Mouse (Mus musculus) neural tube, embryonic 15.5 days (tissue): ENCODE data around the gene Eif4e2. TPM values are rescaled to one million over a fixed set of nuclear protein-coding genes. Genes with fewer than 3 reads are reported as not detected.
A peak's percentile ranks its signal among the peaks of the same experiment; 100 is the strongest.

Source experiments
- ATAC-seq: fragments of 200-750 bp; cut with Nextera tagmentation; 2 replicates; pipeline ENCODE4 v1.8.0; 2017; ENCODE audit warnings: mild to moderate bottlenecking, moderate TSS enrichment, moderate library complexity; ENCODE audit not compliant: low FRiP score
- H3K27ac ChIP-seq: fragments of 300-500 bp; sonication (generic); replicated peaks from 2 replicates; pipeline ENCODE4 v1.5.1; 2015; ENCODE audit warnings: mild to moderate bottlenecking, inconsistent platforms
- H3K27me3 ChIP-seq: fragments of 300-500 bp; sonication (generic); replicated peaks from 2 replicates; pipeline ENCODE4 v1.6.1; 2015; ENCODE audit warnings: inconsistent platforms
- H3K36me3 ChIP-seq: fragments of 300-500 bp; sonication (generic); 2 replicates; pipeline ENCODE4 v1.6.1; 2015; ENCODE audit warnings: inconsistent platforms
- H3K4me1 ChIP-seq: fragments of 300-500 bp; sonication (generic); 2 replicates; pipeline ENCODE4 v1.6.1; 2015; ENCODE audit warnings: inconsistent platforms
- H3K4me2 ChIP-seq: fragments of 300-500 bp; sonication (generic); 2 replicates; pipeline ENCODE4 v1.6.1; 2015; ENCODE audit warnings: inconsistent platforms, mild to moderate bottlenecking, moderate library complexity
- H3K4me3 ChIP-seq: fragments of 300-500 bp; sonication (generic); replicated peaks from 2 replicates; pipeline ENCODE4 v1.5.1; 2015; ENCODE audit warnings: mild to moderate bottlenecking, inconsistent platforms
- H3K9ac ChIP-seq: fragments of 300-500 bp; sonication (generic); replicated peaks from 2 replicates; pipeline ENCODE4 v1.6.1; 2015; ENCODE audit warnings: mild to moderate bottlenecking, inconsistent platforms
- H3K9me3 ChIP-seq: fragments of 300-500 bp; sonication (generic); replicated peaks from 2 replicates; pipeline ENCODE4 v1.6.1; 2016; ENCODE audit warnings: inconsistent platforms
- WGBS: fragments of 180-500 bp; shearing (Covaris S2); methylation state at CpG from one replicate; pipeline ENCODE4 v1.1.7; 2015; ENCODE audit warnings: mixed read lengths; 5-methylcytosine and 5-hydroxymethylcytosine counted together
- polyA plus RNA-seq: library from polyadenylated mRNA; unstranded; fragments of >200 nt; fragmentation: Nextera tagmentation; extraction: Ambion mirVana; gene quantifications from 2 replicates; pipeline ENCODE4 v1.2.1, GENCODE M21; 2015

Gene Eif4e2
- polyA plus RNA-seq, 1 experiment from 2014 or later: 93.4 TPM

DNA sequence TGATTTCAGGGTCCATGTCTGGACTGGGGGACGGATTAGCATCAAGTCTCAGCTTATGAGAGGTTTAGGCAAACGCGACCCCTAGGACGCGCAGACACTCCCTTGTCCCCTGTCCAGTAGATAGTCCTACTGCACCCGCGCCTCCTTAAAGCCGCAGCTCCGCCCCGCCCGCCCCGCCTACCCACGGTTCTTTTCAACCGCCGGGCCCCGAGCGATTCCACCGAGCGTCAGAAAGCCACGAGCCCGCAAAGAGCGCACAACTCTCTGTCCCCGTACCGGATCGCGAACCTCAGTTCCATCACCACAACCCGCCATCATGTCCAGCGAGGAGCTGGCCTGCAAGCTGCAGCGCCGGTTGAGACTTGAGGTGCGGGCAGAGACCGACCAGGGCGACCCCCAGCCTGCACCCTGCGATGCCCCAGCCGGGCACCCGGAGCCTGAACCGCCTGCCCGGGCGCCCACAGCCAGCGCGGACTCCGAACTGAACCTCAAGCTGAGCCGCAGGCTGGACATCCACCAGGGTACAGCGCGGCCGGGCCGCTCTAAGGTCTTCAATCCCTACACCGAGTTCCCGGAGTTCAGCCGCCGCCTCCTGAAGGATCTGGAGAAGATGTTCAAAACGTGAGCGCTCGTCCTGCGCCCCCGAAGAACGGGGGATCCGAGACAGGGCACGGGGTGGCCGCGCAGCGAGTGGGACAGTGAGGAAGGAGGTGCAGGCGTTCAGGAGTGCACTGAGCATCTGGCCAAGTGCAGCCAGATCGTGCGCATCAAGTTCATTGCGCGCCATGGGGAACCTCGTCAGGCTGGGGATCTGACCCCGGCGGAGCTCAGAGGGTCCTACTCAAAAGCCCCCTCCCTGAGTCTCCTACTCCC lies 50.7 kb downstream of the Eif4e2 start, which contains the start of gene Efhd1:
Gene Efhd1, plus strand, starts transcription at position 230 of the 873 bp plus-strand sequence.
- H3K4me3 ChIP-seq: peak within 1 kb of the TSS; percentile 48
- no peak within 1 kb of the TSS for H3K27ac ChIP-seq
- peaks cover 30% of the 10 kb centered on the region for H3K4me1 ChIP-seq
- H3K36me3 ChIP-seq: no peaks in the 10 kb centered on the region
- ATAC-seq: peak; percentile 44
- peak within 1 kb of the TSS; percentile 51 for H3K9ac ChIP-seq
- H3K9me3 ChIP-seq: no peaks in the 10 kb centered on the region
- peaks cover 59% of the 10 kb centered on the region for H3K27me3 ChIP-seq
- WGBS: under 1% methylated on average over 70 of the region's 70 CpGs
- peak within 1 kb of the TSS; percentile 99 for H3K4me2 ChIP-seq

DNA sequence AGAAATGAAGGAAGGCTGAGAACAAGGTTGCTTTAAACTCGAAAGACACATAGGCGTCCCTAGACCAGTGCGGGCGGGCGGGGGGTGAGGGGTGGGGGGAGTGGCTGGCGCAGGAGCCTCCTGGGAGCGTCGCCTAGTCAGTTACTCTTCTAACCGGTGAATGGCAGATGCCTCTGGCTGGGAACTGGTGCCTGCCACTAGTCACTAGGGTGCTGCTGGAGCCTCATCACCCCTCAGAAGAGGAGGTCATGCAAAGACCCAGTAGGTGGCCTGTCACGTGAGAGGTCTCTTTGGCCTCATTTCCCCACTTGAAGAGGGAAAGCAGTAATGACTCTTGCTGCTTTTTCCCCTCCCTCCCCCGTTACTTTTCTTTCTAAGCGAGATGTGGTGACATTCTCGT lies 51.5 kb downstream of the Eif4e2 start:
- Histone ChIP-seq H3K27ac (no peak overlapping the region), H3K9me3 (no peaks in the 10 kb centered on the region), H3K4me1 (peaks cover 31% of the 10 kb centered on the region), H3K4me2 (peak overlapping the region; percentile 99), H3K36me3 (no peaks in the 10 kb centered on the region), H3K4me3 (peak overlapping the region; percentile 48), H3K27me3 (peaks cover 59% of the 10 kb centered on the region), H3K9ac (peak overlapping the region; percentile 51; the same call in 1 of the 2 replicates)
- WGBS: 2% methylated on average over 13 of the region's 13 CpGs
- ATAC-seq: peak; percentile 33; the same call in 1 of the 2 replicates

DNA sequence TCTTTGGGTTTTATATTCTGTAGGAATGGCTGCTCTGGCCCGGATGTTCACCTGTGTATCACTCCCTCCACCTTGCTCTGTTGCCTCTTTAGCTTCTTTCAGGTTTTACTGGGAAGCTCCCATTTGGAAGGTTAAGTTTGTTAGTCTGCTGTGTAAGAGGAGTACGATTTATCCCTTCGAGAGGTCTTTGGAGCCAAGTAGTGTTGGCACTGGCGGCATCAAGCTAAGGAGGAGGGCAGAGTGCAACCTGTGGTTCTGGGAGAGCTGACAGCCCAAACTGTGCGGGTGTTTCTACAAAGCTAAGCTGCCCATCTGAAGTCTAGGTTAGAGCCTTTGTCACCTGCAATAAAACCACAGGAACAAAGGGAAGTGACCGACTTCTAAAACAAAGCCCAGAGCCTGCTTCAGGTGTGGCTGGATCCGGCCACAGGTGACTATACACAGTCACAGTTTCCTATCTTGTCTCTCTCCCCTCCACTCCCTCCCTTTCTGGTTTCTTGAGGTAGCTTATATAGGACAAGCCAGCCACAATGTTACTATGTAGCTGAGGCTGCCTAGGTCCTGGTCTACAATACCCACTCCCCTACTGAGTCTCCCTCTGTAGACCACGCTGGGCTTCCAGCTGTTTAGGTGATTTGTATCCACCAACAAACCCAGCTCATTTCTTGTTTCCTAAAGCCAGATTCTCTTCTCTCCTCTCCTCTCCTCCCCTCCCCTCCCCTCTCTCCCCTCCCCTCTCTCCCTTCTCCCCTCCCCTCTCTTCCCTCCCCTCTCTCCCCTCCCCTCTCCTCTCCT lies 52.8 kb downstream of the Eif4e2 start:
- peaks cover 59% of the 10 kb centered on the region for H3K27me3 ChIP-seq
- H3K4me3 ChIP-seq: no peak overlapping the region
- H3K4me2 ChIP-seq: no peak overlapping the region
- H3K9ac ChIP-seq: no peak overlapping the region
- ATAC-seq: no peak
- H3K9me3 ChIP-seq: no peaks in the 10 kb centered on the region
- no peak overlapping the region for H3K27ac ChIP-seq
- H3K4me1 ChIP-seq: peaks cover 40% of the 10 kb centered on the region
- 12% methylated on average over 8 of the region's 8 CpGs for WGBS
- no peaks in the 10 kb centered on the region for H3K36me3 ChIP-seq

DNA sequence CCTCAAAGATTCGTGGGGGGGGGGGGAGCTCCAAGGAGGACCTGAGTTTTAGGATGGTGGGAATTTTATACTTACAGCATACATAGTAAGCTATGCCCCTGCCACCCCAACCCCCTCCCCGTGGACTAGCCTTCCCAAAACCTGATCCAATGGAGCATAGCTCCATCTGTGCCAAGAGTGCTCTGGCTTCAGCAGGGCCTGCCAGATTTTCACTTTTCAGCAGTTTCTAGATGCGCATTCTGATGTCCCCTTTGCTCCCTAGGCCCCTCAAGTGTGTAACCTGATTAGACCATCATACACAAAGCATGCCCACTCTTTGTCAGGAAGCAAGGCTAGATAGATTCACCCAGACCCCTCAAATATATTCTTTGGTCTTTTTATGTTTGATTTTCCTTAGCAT lies 56.5 kb downstream of the Eif4e2 start:
- no peaks in the 10 kb centered on the region for H3K36me3 ChIP-seq
- no peak overlapping the region for H3K9ac ChIP-seq
- no peak overlapping the region for H3K4me2 ChIP-seq
- H3K4me1 ChIP-seq: peaks cover 22% of the 10 kb centered on the region
- 28% methylated on average over 3 of the region's 3 CpGs for WGBS
- no peaks in the 10 kb centered on the region for H3K9me3 ChIP-seq
- H3K27me3 ChIP-seq: peaks cover 23% of the 10 kb centered on the region
- H3K4me3 ChIP-seq: no peak overlapping the region
- ATAC-seq: no peak
- no peak overlapping the region; the same call in 1 of the 2 replicates for H3K27ac ChIP-seq

DNA sequence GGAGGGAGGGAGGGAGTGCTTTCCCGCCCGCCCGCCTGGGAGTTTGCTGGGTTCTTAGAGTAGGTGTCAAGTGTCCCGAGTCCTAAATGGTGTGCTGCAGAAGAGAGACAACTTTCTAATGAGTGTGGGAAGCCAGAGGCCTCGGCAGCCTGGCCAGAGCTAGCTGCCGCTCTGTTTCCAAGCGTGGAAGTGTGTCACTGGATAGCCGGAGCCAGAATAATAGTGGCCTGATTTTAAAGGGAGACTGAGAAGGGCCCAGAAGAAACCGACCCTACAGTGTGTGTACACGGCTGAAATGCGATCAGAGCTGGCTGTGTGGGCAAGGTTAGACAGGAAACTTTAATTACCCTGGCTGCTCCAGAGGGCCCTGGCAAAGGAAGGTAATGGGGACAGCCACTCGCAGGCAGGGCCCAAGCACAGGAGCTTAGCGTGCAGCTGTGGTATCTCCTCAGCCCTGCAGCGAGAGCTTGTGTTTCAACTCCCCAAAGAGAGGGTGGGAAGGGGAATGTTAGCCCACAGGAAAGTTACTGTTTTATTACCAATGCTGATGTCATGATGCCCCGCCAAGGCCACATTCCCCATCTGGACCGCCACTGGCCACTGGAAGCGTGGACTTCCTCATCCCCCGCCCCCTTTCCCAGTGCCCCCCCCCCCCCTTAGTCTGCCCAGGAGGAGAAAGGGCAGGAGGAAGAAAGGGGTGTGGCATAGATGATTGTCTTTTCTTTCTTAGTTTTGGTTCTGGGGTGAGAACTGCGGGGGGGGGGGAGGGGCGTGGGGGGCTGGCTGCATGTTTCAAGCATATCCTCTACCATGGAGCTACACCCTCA lies 57.1 kb downstream of the Eif4e2 start:
- no peak overlapping the region for H3K9ac ChIP-seq
- no peaks in the 10 kb centered on the region for H3K36me3 ChIP-seq
- no peak overlapping the region; the same call in 1 of the 2 replicates for H3K27ac ChIP-seq
- H3K4me1 ChIP-seq: peaks cover 15% of the 10 kb centered on the region
- no peaks in the 10 kb centered on the region for H3K9me3 ChIP-seq
- no peak overlapping the region for H3K4me2 ChIP-seq
- 0 out of 2 replicates have a peak, but pooled peaks have one; percentile 33 for ATAC-seq
- H3K4me3 ChIP-seq: no peak overlapping the region
- 9% methylated on average over 20 of the region's 20 CpGs for WGBS
- H3K27me3 ChIP-seq: peaks cover 16% of the 10 kb centered on the region

DNA sequence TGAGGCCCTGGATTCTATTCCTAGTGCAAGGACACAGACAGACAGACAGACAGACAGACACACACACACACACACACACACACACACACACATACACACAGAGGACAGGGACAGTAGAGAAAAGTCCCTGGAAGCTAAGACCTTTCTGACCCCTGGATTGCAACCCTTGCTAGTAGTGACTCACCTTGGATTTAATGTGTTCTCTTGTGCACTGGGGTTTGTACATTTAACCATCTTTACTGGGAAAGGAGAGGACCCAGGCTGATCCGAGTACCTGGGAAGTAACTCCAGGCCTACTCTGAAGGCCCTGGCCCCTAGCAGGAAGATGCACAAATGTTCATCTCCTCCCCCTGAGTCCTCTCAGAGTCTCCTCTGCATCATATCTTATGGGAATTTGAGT lies 57.9 kb downstream of the Eif4e2 start:
- WGBS: 64% methylated on average over 1 of the region's 1 CpGs
- Histone ChIP-seq H3K27ac (no peak overlapping the region), H3K4me1 (peaks cover 15% of the 10 kb centered on the region), H3K9me3 (no peaks in the 10 kb centered on the region), H3K36me3 (no peaks in the 10 kb centered on the region), H3K9ac (no peak overlapping the region), H3K4me2 (no peak overlapping the region), H3K4me3 (no peak overlapping the region), H3K27me3 (peaks cover 9% of the 10 kb centered on the region)
- no peak for ATAC-seq

DNA sequence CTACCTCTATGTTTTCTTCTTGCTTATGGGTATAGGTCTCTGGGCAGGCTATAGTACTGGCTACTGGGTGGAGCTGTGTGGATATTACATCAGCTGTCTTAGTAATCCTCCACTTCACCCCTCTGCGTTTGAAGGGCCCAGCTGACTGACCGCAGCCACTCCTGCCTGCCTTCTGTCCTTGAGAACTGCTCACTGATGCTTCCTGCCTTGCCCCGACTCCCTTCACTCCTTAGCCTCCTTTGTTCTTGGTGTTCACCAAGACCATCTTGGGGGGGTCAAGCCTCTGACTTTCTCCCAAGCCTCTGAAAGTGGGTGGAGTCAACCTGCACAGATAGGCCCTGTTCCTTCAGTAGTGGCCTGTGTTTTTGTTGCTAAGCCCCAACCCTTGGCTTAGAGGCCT lies 58.7 kb downstream of the Eif4e2 start:
- 74% methylated on average over 3 of the region's 3 CpGs for WGBS
- Histone ChIP-seq H3K4me3 (no peak overlapping the region), H3K9ac (no peak overlapping the region)

DNA sequence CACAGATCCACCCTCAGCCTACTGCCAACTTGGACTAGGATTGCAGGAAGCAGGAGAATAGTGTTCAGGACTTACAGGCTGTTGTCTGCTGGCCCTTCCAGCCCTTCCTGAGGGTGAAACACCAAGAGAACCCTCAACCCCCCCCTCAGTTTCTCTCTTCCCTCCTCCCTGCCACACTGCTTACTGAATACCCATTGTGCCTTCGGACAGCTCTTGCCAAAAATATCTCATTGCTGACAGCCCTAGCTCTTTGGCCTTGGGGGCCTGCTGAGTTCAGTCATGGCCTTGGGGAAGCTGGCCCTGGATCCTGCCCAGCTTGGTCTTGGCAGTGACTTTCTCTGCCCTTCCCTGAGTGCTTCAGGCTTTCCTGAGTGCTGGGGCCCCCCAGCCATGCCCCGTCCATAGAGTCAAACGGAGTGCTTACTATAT lies 59.8 kb downstream of the Eif4e2 start:
- Histone ChIP-seq H3K27ac (no peak overlapping the region), H3K4me3 (no peak overlapping the region)

More for the DNA sequence above, 58.7 kb downstream of the Eif4e2 start:
- H3K9me3 ChIP-seq: no peaks in the 10 kb centered on the region
- no peaks in the 10 kb centered on the region for H3K36me3 ChIP-seq
- ATAC-seq: no peak
- peaks cover 5% of the 10 kb centered on the region for H3K27me3 ChIP-seq
- no peak overlapping the region for H3K27ac ChIP-seq
- H3K4me1 ChIP-seq: peaks cover 15% of the 10 kb centered on the region
- no peak overlapping the region for H3K4me2 ChIP-seq

DNA sequence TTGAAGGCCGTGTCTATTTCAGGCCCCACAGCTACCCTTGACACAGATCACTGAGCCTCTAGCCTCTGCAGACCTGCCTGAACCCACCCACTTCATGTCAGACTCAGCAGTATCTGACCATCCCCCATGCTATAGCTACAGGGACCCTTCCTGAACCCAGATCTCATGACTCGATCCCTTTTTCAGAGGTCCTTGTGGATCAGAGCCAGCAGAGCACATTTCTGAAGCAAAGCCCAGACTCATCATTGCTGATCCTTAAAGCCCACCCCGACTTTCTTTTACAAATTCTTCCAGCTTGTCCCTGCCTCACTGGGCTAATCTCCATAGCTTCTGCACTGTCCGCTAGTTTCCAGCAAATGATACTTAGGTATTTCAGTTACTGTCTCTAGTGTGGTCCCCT lies 60.4 kb downstream of the Eif4e2 start:
- peaks cover 15% of the 10 kb centered on the region for H3K4me1 ChIP-seq
- 75% methylated on average over 4 of the region's 4 CpGs for WGBS
- no peak overlapping the region for H3K27ac ChIP-seq
- no peak for ATAC-seq
- no peaks in the 10 kb centered on the region for H3K9me3 ChIP-seq
- H3K4me2 ChIP-seq: no peak overlapping the region
- H3K27me3 ChIP-seq: no peaks in the 10 kb centered on the region
- no peak overlapping the region for H3K9ac ChIP-seq
- H3K4me3 ChIP-seq: no peak overlapping the region
- H3K36me3 ChIP-seq: no peaks in the 10 kb centered on the region

More for the DNA sequence above, 59.8 kb downstream of the Eif4e2 start:
- H3K9ac ChIP-seq: no peak overlapping the region
- WGBS: 55% methylated on average over 3 of the region's 3 CpGs
- ATAC-seq: peak; percentile 31; the same call in 1 of the 2 replicates
- H3K9me3 ChIP-seq: no peaks in the 10 kb centered on the region
- H3K27me3 ChIP-seq: no peaks in the 10 kb centered on the region; the same call in 1 of the 2 replicates
- peaks cover 15% of the 10 kb centered on the region for H3K4me1 ChIP-seq
- no peaks in the 10 kb centered on the region for H3K36me3 ChIP-seq
- no peak overlapping the region for H3K4me2 ChIP-seq

DNA sequence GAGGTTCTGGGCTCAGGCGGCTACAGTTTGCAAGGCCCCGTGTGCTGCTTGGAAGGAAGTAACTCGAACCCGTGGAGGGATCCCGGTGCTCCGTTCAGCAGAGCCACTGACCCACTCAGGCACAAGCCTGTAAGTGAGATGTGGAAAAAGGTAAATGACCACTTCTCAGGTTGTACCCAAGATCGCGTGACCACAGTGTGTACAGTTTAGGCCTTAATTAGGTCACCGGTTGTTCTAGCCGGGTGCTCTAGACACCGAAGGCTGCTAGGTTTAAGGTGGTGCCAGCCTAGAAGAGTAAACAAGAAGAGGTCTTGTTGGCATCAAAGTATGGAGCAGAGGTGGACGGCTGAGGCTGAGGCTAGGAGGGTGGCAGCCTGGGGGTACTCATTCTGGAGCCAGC lies 61.4 kb downstream of the Eif4e2 start:
- no peak for ATAC-seq
- Histone ChIP-seq H3K9me3 (no peaks in the 10 kb centered on the region), H3K4me3 (no peak overlapping the region), H3K9ac (no peak overlapping the region), H3K4me2 (no peak overlapping the region), H3K27ac (no peak overlapping the region), H3K4me1 (peaks cover 14% of the 10 kb centered on the region), H3K27me3 (no peaks in the 10 kb centered on the region), H3K36me3 (no peaks in the 10 kb centered on the region)
- 93% methylated on average over 12 of the region's 12 CpGs for WGBS

DNA sequence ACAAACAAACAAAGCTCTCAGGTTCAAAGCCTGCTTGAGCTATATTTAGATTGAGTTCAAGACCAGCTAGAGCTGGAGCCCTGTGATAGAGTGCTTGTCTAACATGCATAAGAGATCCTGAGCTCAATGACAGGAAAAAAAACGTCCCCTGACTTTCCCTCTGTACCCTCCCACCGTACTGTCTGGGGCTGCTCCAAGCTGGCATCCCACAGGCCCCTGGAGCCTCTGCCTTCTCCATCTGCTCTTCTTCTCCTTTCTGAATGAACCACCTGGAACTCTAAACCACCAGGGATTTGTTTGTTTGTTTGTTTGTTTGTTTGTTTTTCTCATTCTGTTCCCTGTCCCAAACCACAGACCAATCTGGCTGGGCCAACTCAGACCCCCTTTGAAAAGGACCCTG lies 62.3 kb downstream of the Eif4e2 start:
- Histone ChIP-seq H3K27me3 (no peaks in the 10 kb centered on the region), H3K27ac (no peak overlapping the region), H3K9me3 (no peaks in the 10 kb centered on the region), H3K36me3 (no peaks in the 10 kb centered on the region), H3K4me1 (peaks cover 6% of the 10 kb centered on the region), H3K4me2 (no peak overlapping the region), H3K4me3 (no peak overlapping the region), H3K9ac (no peak overlapping the region)
- no peak for ATAC-seq
- 60% methylated on average over 2 of the region's 2 CpGs for WGBS
